Mouse (Mus musculus): ENCODE measurements around the gene Ulk1. TPM values are rescaled to one million over a fixed set of nuclear protein-coding genes. Genes with fewer than 3 reads are reported as not detected.
A peak's percentile ranks its signal among the peaks of the same experiment; 100 is the strongest.
"Not testable (repeated sequence)": the region's sequence is repeated elsewhere in the genome, so short reads cannot be mapped to it uniquely, and the experiment has no call there.

Gene Ulk1
- total RNA-seq, 2 experiments from 2014 or later, result 94.5 to 101 TPM

- no peak for DNase-seq
- intact Hi-C loops (cut with DNase I), result no loop called here
Measured at GRCm38 (mm10) chr5:110806676-110807075, 3.2 kb downstream of the Ulk1 start.

GRCm38 (mm10) chr5:110806154-110806553 is 3.7 kb downstream of the Ulk1 start:
- intact Hi-C loops (cut with DNase I), result no loop called here

GRCm38 (mm10) chr5:110804012-110804743 is 5.7 kb downstream of the Ulk1 start:
- no peak for DNase-seq
- intact Hi-C loops (cut with DNase I), result no loop called here

More at GRCm38 (mm10) chr5:110806154-110806553, 3.7 kb downstream of the Ulk1 start:
- DNase-seq, result no peak

GRCm38 (mm10) chr5:110802809-110803208 is 7.1 kb downstream of the Ulk1 start:
- intact Hi-C loops (cut with DNase I), result no loop called here
- DNase-seq, result no peak

- DNase-seq, result peak; percentile 57
- intact Hi-C loops (cut with DNase I), result no loop called here
Measured at GRCm38 (mm10) chr5:110802186-110802585, 7.7 kb downstream of the Ulk1 start.

GRCm38 (mm10) chr5:110801036-110801624 is 8.8 kb downstream of the Ulk1 start:
- DNase-seq, result no peak
- intact Hi-C loops (cut with DNase I), result no loop called here

GRCm38 (mm10) chr5:110797696-110798095 is 12.2 kb downstream of the Ulk1 start:
- intact Hi-C loops (cut with DNase I), result no loop called here
- no peak for DNase-seq

- intact Hi-C loops (cut with DNase I), result no loop called here
- no peak for DNase-seq
Measured at GRCm38 (mm10) chr5:110794363-110794762, 15.5 kb downstream of the Ulk1 start.

GRCm38 (mm10) chr5:110788684-110789083 is 21.2 kb downstream of the Ulk1 start:
- intact Hi-C loops (cut with DNase I), result no loop called here
- peak; percentile 43 for DNase-seq

- no peak for DNase-seq
- intact Hi-C loops (cut with DNase I), result no loop called here
Measured at GRCm38 (mm10) chr5:110786081-110786835, 23.6 kb downstream of the Ulk1 start.

- no peak for DNase-seq
- intact Hi-C loops (cut with DNase I), result no loop called here
Measured at GRCm38 (mm10) chr5:110783150-110783549, 26.7 kb downstream of the Ulk1 start.

GRCm38 (mm10) chr5:110781529-110782238 is 28.2 kb downstream of the Ulk1 start:
- intact Hi-C loops (cut with DNase I), result no loop called here
- no peak for DNase-seq

- DNase-seq, result no peak
- intact Hi-C loops (cut with DNase I), result no loop called here
Measured at GRCm38 (mm10) chr5:110780761-110781528, 29.0 kb downstream of the Ulk1 start.

GRCm38 (mm10) chr5:110779998-110780760 is 29.7 kb downstream of the Ulk1 start, which contains the start of gene Pus1:
Gene Pus1 (minus strand): TSS chr5:110780659.
- peak; percentile 93 for DNase-seq
- intact Hi-C loops (cut with DNase I), result no loop called here

GRCm38 (mm10) chr5:110779276-110779997 is 30.5 kb downstream of the Ulk1 start:
- intact Hi-C loops (cut with DNase I), result no loop called here
- no peak for DNase-seq

GRCm38 (mm10) chr5:110778263-110778662 is 31.6 kb downstream of the Ulk1 start:
- DNase-seq, result no peak
- intact Hi-C loops (cut with DNase I), result no loop called here

- DNase-seq, result no peak
- intact Hi-C loops (cut with DNase I), result no loop called here
Measured at GRCm38 (mm10) chr5:110776141-110776540, 33.8 kb downstream of the Ulk1 start.

GRCm38 (mm10) chr5:110774511-110774910 is 35.4 kb downstream of the Ulk1 start:
- intact Hi-C loops (cut with DNase I), result no loop called here
- no peak for DNase-seq

GRCm38 (mm10) chr5:110772945-110773344 is 37.0 kb downstream of the Ulk1 start:
- DNase-seq; intact Hi-C loops (cut with DNase I): not testable (repeated sequence)

All from left cerebral cortex, postnatal 4 days (tissue).